Comparison of ENCODE assay signal across 8 mouse cellular contexts in genomic region chr12:4233572-4234508, GRCm38 (mm10). TPM values are rescaled to one million over a fixed set of nuclear protein-coding genes. Genes with fewer than 3 reads are reported as not detected.
DNase-seq lines count a peak whose midpoint lies in the region; ATAC-seq and TF ChIP-seq lines count a peak whose summit lies in the region.

TSS of gene Ptrhd1 (plus strand) at chr12:4234027.
TSS of gene Cenpo (minus strand) at chr12:4234294.

- no peaks in the 10 kb centered on the region for H3K9me3 ChIP-seq in embryonic facial prominence, embryonic 15.5 days (replicated peaks)
- no peaks in the 10 kb centered on the region for H3K9me3 ChIP-seq in limb, embryonic 14.5 days (ENCODE audit: control insufficient read depth, low read length)
- no peaks in the 10 kb centered on the region for H3K9me3 ChIP-seq in midbrain, postnatal 0 days (ENCODE audit: low read length)

- H3K4me3 ChIP-seq in bone marrow, adult 2 months (replicated peaks; ENCODE audit: control insufficient read depth, low read depth, low read length): peak within 1 kb of the TSS; percentile 84
- peak within 1 kb of the TSS; percentile 57 for H3K4me3 ChIP-seq in embryonic facial prominence, embryonic 15.5 days (replicated peaks)
- H3K4me3 ChIP-seq in limb, embryonic 14.5 days (replicated peaks; ENCODE audit: low read length): peak within 1 kb of the TSS; percentile 71
- peak within 1 kb of the TSS; percentile 55 for H3K4me3 ChIP-seq in midbrain, postnatal 0 days (ENCODE audit: low read depth, low read length)

- ATAC-seq in embryonic facial prominence, embryonic 15.5 days (ENCODE audit: insufficient number of reproducible peaks, low FRiP score, low TSS enrichment, low read depth): peak; percentile 98
- peak; percentile 99 for ATAC-seq in limb, embryonic 14.5 days (ENCODE audit: low FRiP score, low read depth)
- peak; percentile 98 for ATAC-seq in midbrain, postnatal 0 days (ENCODE audit: low FRiP score)

- peak within 1 kb of the TSS; percentile 60 for H3K4me2 ChIP-seq in embryonic facial prominence, embryonic 15.5 days (replicated peaks)
- H3K4me2 ChIP-seq in limb, embryonic 14.5 days (replicated peaks; ENCODE audit: low read depth, low read length, severe bottlenecking): peak within 1 kb of the TSS; percentile 67
- H3K4me2 ChIP-seq in midbrain, postnatal 0 days (ENCODE audit: low read depth, low read length, poor library complexity, severe bottlenecking): peak within 1 kb of the TSS; percentile 64

- TF ChIP-seq CTCF in bone marrow, adult 2 months (IDR thresholded peaks at IDR 0.05; ENCODE audit: control insufficient read depth, insufficient read depth, low read length): no peak; the same call in 1 of the 2 replicates
- TF ChIP-seq CTCF in midbrain, postnatal 0 days (IDR thresholded peaks at IDR 0.05): no peak

- TF ChIP-seq POLR2A in bone marrow, adult 2 months (IDR thresholded peaks at IDR 0.05; ENCODE audit: borderline replicate concordance, control insufficient read depth, low read depth, low read length): peak; percentile 46; the same call in 1 of the 2 replicates
- 0 out of 2 replicates have a peak, but pooled peaks have one; percentile 29 for TF ChIP-seq POLR2A in limb, embryonic 14.5 days (IDR thresholded peaks at IDR 0.05; ENCODE audit: borderline replicate concordance, extremely low read depth, insufficient read depth, insufficient read length)

- under 1% methylated on average over 50 of the region's 50 CpGs for WGBS in bone marrow, adult 2 months
- WGBS in embryonic facial prominence, embryonic 15.5 days: under 1% methylated on average over 50 of the region's 50 CpGs
- WGBS in limb, embryonic 14.5 days: under 1% methylated on average over 49 of the region's 50 CpGs
- under 1% methylated on average over 50 of the region's 50 CpGs for WGBS in midbrain, postnatal 0 days

- H3K9ac ChIP-seq in embryonic facial prominence, embryonic 15.5 days: peak within 1 kb of the TSS; percentile 55
- peak within 1 kb of the TSS; percentile 70 for H3K9ac ChIP-seq in limb, embryonic 14.5 days (ENCODE audit: low read depth, low read length, severe bottlenecking)
- peak within 1 kb of the TSS; percentile 74 for H3K9ac ChIP-seq in midbrain, postnatal 0 days (replicated peaks; ENCODE audit: low read length, poor library complexity, severe bottlenecking)

- H3K27ac ChIP-seq in bone marrow, adult 2 months (ENCODE audit: control insufficient read depth, insufficient read depth, low read depth, low read length, poor library complexity): peak within 1 kb of the TSS; percentile 95
- peak within 1 kb of the TSS; percentile 94 for H3K27ac ChIP-seq in embryonic facial prominence, embryonic 15.5 days (replicated peaks)
- H3K27ac ChIP-seq in limb, embryonic 14.5 days (replicated peaks; ENCODE audit: low read depth, low read length): peak within 1 kb of the TSS; percentile 94
- peak within 1 kb of the TSS; percentile 96 for H3K27ac ChIP-seq in midbrain, postnatal 0 days (ENCODE audit: low read depth, low read length)

- peaks cover 20% of the 10 kb centered on the region for H3K36me3 ChIP-seq in embryonic facial prominence, embryonic 15.5 days
- peaks cover 18% of the 10 kb centered on the region for H3K36me3 ChIP-seq in limb, embryonic 14.5 days (ENCODE audit: control insufficient read depth, insufficient read depth, low read length)
- H3K36me3 ChIP-seq in midbrain, postnatal 0 days (ENCODE audit: insufficient read depth, low read length): peaks cover 11% of the 10 kb centered on the region; the same call in 1 of the 2 replicates

- peak; percentile 99 for DNase-seq in 416B (ENCODE audit: low read depth)
- peak; percentile 98 for DNase-seq in heart, adult 8-10 months (ENCODE audit: low spot score)
- peak; percentile 99 for DNase-seq in kidney, adult 9 months
- DNase-seq in limb, embryonic 14.5 days (ENCODE audit: low spot score): peak; percentile 96
- peak; percentile 98 for DNase-seq in midbrain, postnatal 0 days (ENCODE audit: low spot score)
- DNase-seq in spleen, postnatal 14 days (ENCODE audit: low spot score in 2 of 2): peak; percentile 86 to 91

- H3K4me1 ChIP-seq in bone marrow, adult 2 months (ENCODE audit: control insufficient read depth, insufficient read depth, low read length): peaks cover 2% of the 10 kb centered on the region; the same call in 1 of the 2 replicates
- peaks cover 12% of the 10 kb centered on the region for H3K4me1 ChIP-seq in embryonic facial prominence, embryonic 15.5 days
- H3K4me1 ChIP-seq in limb, embryonic 14.5 days (ENCODE audit: control insufficient read depth, insufficient read depth, low read length): peaks cover 4% of the 10 kb centered on the region; the same call in 1 of the 2 replicates
- H3K4me1 ChIP-seq in midbrain, postnatal 0 days (ENCODE audit: insufficient read depth, low read length): no peaks in the 10 kb centered on the region

- no peaks in the 10 kb centered on the region for H3K27me3 ChIP-seq in embryonic facial prominence, embryonic 15.5 days
- H3K27me3 ChIP-seq in limb, embryonic 14.5 days (ENCODE audit: control insufficient read depth, insufficient read depth, low read length): no peaks in the 10 kb centered on the region
- H3K27me3 ChIP-seq in midbrain, postnatal 0 days (ENCODE audit: insufficient read depth, low read length): no peaks in the 10 kb centered on the region

RNA-seq across cellular contexts. Expression of gene Ptrhd1, which starts in this region (rescaled TPM):
- polyA plus RNA-seq in bone marrow, adult 2 months (2011; ENCODE audit: insufficient read depth, insufficient read length, low replicate concordance, missing spikeins): 3.0 and 5.4 TPM in 2 replicates
- 4.7 and 5.2 TPM in 2 replicates for polyA plus RNA-seq in embryonic facial prominence, embryonic 15.5 days (2015; fragmentation: Nextera tagmentation; extraction: Ambion mirVana)
- total RNA-seq in heart, adult 8-10 months (2022): 1 to 10 TPM; 3.1 to 4.8 (median 4.4) TPM
- 4.1 and 5.3 TPM in 2 replicates for polyA plus RNA-seq in limb, embryonic 14.5 days (2012; rRNA removed)
- polyA plus RNA-seq in limb, embryonic 14.5 days (2014; fragmentation: Nextera tagmentation; extraction: Ambion mirVana): 5.5 and 5.6 TPM in 2 replicates
- 6.9 and 8.5 TPM in 2 replicates for total RNA-seq in midbrain, postnatal 0 days (2014; rRNA removed)
- 8.3 and 8.4 TPM in 2 replicates for polyA plus RNA-seq in midbrain, postnatal 0 days (2015; fragmentation: Nextera tagmentation; extraction: Ambion mirVana)

RNA-seq across cellular contexts. Expression of gene Cenpo, which starts in this region (rescaled TPM):
- 9.2 and 14.9 TPM in 2 replicates for polyA plus RNA-seq in bone marrow, adult 2 months (2011; ENCODE audit: insufficient read depth, insufficient read length, low replicate concordance, missing spikeins)
- polyA plus RNA-seq in embryonic facial prominence, embryonic 15.5 days (2015; fragmentation: Nextera tagmentation; extraction: Ambion mirVana): 12.0 and 13.6 TPM in 2 replicates
- total RNA-seq in heart, adult 8-10 months (2022): 1 to 10 TPM; 1.6 to 3.3 (median 2.5) TPM
- 19.2 and 21.1 TPM in 2 replicates for polyA plus RNA-seq in limb, embryonic 14.5 days (2012; rRNA removed)
- polyA plus RNA-seq in limb, embryonic 14.5 days (2014; fragmentation: Nextera tagmentation; extraction: Ambion mirVana): 11.9 and 13.7 TPM in 2 replicates
- 7.0 and 9.3 TPM in 2 replicates for total RNA-seq in midbrain, postnatal 0 days (2014; rRNA removed)
- polyA plus RNA-seq in midbrain, postnatal 0 days (2015; fragmentation: Nextera tagmentation; extraction: Ambion mirVana): 5.4 and 5.8 TPM in 2 replicates

Comparison
In these comparisons a context has a peak if more than half of its experiments do, and no peak if none do; other contexts are left out.
1. Peak in every context shown above with its lines: DNase-seq, ATAC-seq, H3K4me3 ChIP-seq and H3K27ac ChIP-seq.